Mouse (Mus musculus) forebrain, embryonic 12.5 days (tissue): ENCODE data around the gene Ap4b1. TPM values are rescaled to one million over a fixed set of nuclear protein-coding genes. Genes with fewer than 3 reads are reported as not detected.
"Not testable (repeated sequence)": the region's sequence is repeated elsewhere in the genome, so short reads cannot be mapped to it uniquely, and the experiment has no call there.

Experiments used
- ATAC-seq: fragments of 200-750 bp; cut with Nextera tagmentation; 2 replicates; pipeline ENCODE4 v1.8.0; 2017; ENCODE audit warnings: moderate TSS enrichment; ENCODE audit not compliant: low FRiP score
- H3K27ac ChIP-seq: fragments of 300-500 bp; sonication (generic); 2 replicates; pipeline ENCODE4 v1.5.1; 2016; ENCODE audit warnings: mild to moderate bottlenecking
- H3K27me3 ChIP-seq: fragments of 300-500 bp; sonication (generic); 2 replicates; pipeline ENCODE4 v1.6.1; 2016; ENCODE audit warnings: mild to moderate bottlenecking
- H3K36me3 ChIP-seq: fragments of 300-500 bp; sonication (generic); replicated peaks from 2 replicates; pipeline ENCODE4 v1.6.1; 2016; ENCODE audit warnings: mild to moderate bottlenecking
- H3K4me1 ChIP-seq: fragments of 300-500 bp; sonication (generic); 2 replicates; pipeline ENCODE4 v1.6.1; 2016
- H3K4me2 ChIP-seq: fragments of 300-500 bp; sonication (generic); 2 replicates; pipeline ENCODE4 v1.6.1; 2016; ENCODE audit warnings: mild to moderate bottlenecking, moderate library complexity
- H3K4me3 ChIP-seq: fragments of 300-500 bp; sonication (generic); replicated peaks from 2 replicates; pipeline ENCODE4 v1.5.1; 2016; ENCODE audit warnings: mild to moderate bottlenecking
- H3K9ac ChIP-seq: fragments of 300-500 bp; sonication (generic); 2 replicates; pipeline ENCODE4 v1.6.1; 2016; ENCODE audit warnings: mild to moderate bottlenecking
- H3K9me3 ChIP-seq: fragments of 300-500 bp; sonication (generic); 2 replicates; pipeline ENCODE4 v1.6.1; 2016
- WGBS: fragments of 180-500 bp; shearing (Covaris S2); methylation state at CpG from one replicate; pipeline ENCODE4 v1.1.7; 2016; 5-methylcytosine and 5-hydroxymethylcytosine counted together
- polyA plus RNA-seq: library from polyadenylated mRNA; unstranded; fragments of >200 nt; fragmentation: Nextera tagmentation; extraction: Ambion mirVana; gene quantifications from 2 replicates; pipeline ENCODE4 v1.2.1, GENCODE M21; 2016

Ap4b1 gene
- polyA plus RNA-seq, 1 experiment from 2014 or later, result 23.9 TPM

DNA sequence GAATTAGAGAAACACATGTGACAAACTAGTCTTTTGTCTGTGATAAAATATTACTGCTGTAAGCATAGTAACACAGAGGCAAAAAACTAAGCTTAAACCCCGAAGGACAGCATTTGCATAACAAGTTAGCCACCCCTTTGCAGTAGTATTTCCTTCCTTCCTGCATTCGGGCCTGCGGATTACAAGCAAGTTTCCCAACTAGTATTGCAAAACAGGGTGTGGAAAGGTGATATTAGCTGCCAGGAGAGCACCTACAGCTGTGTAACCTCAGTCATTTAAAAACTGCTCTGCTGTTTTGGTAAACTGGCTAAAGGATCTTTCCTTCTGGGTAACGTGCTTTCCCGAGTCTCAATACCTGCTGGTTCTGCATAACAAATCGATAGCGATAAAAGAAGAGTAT is 22.1 kb upstream of the Ap4b1 start:
- Histone ChIP-seq H3K4me3 (no peak overlapping the region), H3K4me2 (no peak overlapping the region), H3K9ac (no peak overlapping the region), H3K9me3 (no peaks in the 10 kb centered on the region), H3K36me3 (no peaks in the 10 kb centered on the region), H3K4me1 (peaks cover 26% of the 10 kb centered on the region), H3K27ac (no peak overlapping the region), H3K27me3 (no peaks in the 10 kb centered on the region)
- ATAC-seq, result no peak
- WGBS, result 67% methylated on average over 7 of the region's 7 CpGs

DNA sequence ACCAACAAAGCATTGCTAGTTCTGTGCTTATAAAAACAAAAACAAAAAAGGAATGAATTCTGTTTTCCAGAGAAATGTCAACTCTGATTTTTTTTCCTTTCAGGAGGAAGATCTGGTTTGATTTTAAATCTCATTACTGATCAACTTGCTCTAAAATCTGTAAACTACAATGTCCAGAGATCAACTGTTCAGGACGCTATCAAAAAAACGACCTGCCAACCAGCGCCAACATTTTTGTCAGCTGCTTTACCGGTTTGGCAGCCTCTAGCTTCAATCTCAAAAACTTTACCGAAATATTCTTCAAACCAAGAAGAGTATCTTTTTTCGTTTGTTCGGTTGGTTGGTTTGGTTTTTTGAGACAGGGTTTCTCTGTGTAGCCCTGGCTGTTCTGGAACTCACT is 20.2 kb upstream of the Ap4b1 start:
- peak overlapping the region; percentile 91; the same call in 1 of the 2 replicates for H3K4me2 ChIP-seq
- no peak overlapping the region for H3K4me3 ChIP-seq
- peaks cover 21% of the 10 kb centered on the region for H3K4me1 ChIP-seq
- ATAC-seq, result no peak
- H3K36me3 ChIP-seq, result no peaks in the 10 kb centered on the region
- H3K27me3 ChIP-seq, result peaks cover 3% of the 10 kb centered on the region; the same call in 1 of the 2 replicates
- 84% methylated on average over 7 of the region's 7 CpGs for WGBS
- H3K9me3 ChIP-seq, result no peaks in the 10 kb centered on the region
- H3K9ac ChIP-seq, result no peak overlapping the region
- no peak overlapping the region for H3K27ac ChIP-seq

GRCm38 (mm10) chr3:103789891-103790345 is 19.4 kb upstream of the Ap4b1 start:
- Histone ChIP-seq H3K27ac (peak overlapping the region; percentile 90; the same call in 1 of the 2 replicates), H3K4me1 (peaks cover 21% of the 10 kb centered on the region), H3K9ac (peak overlapping the region; percentile 96), H3K27me3 (peaks cover 3% of the 10 kb centered on the region; the same call in 1 of the 2 replicates), H3K36me3 (no peaks in the 10 kb centered on the region), H3K4me2 (peak overlapping the region; percentile 91), H3K9me3 (no peaks in the 10 kb centered on the region), H3K4me3 (peak overlapping the region; percentile 97)
- WGBS, result 4% methylated on average over 14 of the region's 14 CpGs
- no peak for ATAC-seq

GRCm38 (mm10) chr3:103790346-103791145 is 18.8 kb upstream of the Ap4b1 start:
- ATAC-seq, result peak; percentile 79
- Histone ChIP-seq H3K36me3 (no peaks in the 10 kb centered on the region), H3K9me3 (no peaks in the 10 kb centered on the region), H3K4me2 (peak overlapping the region; percentile 91), H3K27me3 (peaks cover 3% of the 10 kb centered on the region; the same call in 1 of the 2 replicates), H3K9ac (peak overlapping the region; percentile 96), H3K4me3 (peak overlapping the region; percentile 97), H3K4me1 (peaks cover 21% of the 10 kb centered on the region), H3K27ac (peak overlapping the region; percentile 90)
- whole genome bisulfite sequencing, result under 1% methylated on average over 41 of the region's 61 CpGs

GRCm38 (mm10) chr3:103791230-103792110 is 17.9 kb upstream of the Ap4b1 start, which contains the start of gene Hipk1:
Gene Hipk1, minus strand, starts transcription at chr3:103791563.
- H3K9ac ChIP-seq, result peak within 1 kb of the TSS; percentile 96
- H3K4me1 ChIP-seq, result peaks cover 21% of the 10 kb centered on the region
- H3K4me3 ChIP-seq, result peak within 1 kb of the TSS; percentile 97
- WGBS, result 10% methylated on average over 49 of the region's 49 CpGs
- H3K4me2 ChIP-seq, result peak within 1 kb of the TSS; percentile 91
- ATAC-seq, result peak; percentile 97
- peaks cover 3% of the 10 kb centered on the region; the same call in 1 of the 2 replicates for H3K27me3 ChIP-seq
- peak within 1 kb of the TSS; percentile 90 for H3K27ac ChIP-seq
- H3K9me3 ChIP-seq, result no peaks in the 10 kb centered on the region
- H3K36me3 ChIP-seq, result no peaks in the 10 kb centered on the region

GRCm38 (mm10) chr3:103792111-103792406 is 17.3 kb upstream of the Ap4b1 start:
- not testable (repeated sequence) for H3K27ac ChIP-seq, H3K27me3 ChIP-seq, H3K36me3 ChIP-seq, H3K9ac ChIP-seq, H3K9me3 ChIP-seq, ATAC-seq
- peaks cover 21% of the 10 kb centered on the region for H3K4me1 ChIP-seq
- 76% methylated on average over 5 of the region's 5 CpGs for WGBS
- 0 out of 2 replicates have a peak overlapping the region, but pooled peaks have one; percentile 97 for H3K4me3 ChIP-seq
- peak overlapping the region; percentile 91; the same call in 1 of the 2 replicates for H3K4me2 ChIP-seq

DNA sequence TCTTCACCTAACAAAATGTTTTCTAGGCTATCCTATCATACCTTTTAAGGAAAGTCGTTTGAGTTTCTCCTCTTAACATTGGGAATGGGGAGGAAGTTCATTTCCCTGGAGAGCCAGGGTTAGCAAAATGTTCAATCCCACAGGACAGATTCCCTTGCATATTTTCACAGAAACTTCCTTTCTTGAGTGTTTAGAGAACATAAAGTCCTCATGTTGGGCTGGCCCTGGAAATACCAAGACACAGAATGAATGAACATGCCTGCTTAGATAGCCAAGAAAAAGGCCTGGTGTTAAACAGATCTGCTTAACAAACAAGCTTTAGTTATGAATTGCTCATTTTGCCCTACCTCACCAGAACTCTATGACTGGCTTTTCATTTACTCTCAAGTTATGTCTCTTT is 16.8 kb upstream of the Ap4b1 start:
- WGBS, result 71% methylated on average over 1 of the region's 1 CpGs
- H3K4me2 ChIP-seq, result no peak overlapping the region

GRCm38 (mm10) chr3:103796389-103796788 is 12.9 kb upstream of the Ap4b1 start:
- H3K27me3 ChIP-seq, result peaks cover 3% of the 10 kb centered on the region; the same call in 1 of the 2 replicates
- no peak overlapping the region for H3K4me2 ChIP-seq
- H3K9me3 ChIP-seq, result no peaks in the 10 kb centered on the region
- no peak overlapping the region for H3K9ac ChIP-seq
- ATAC-seq, result no peak
- H3K4me3 ChIP-seq, result no peak overlapping the region
- 68% methylated on average over 2 of the region's 2 CpGs for WGBS
- peaks cover 5% of the 10 kb centered on the region for H3K4me1 ChIP-seq
- H3K36me3 ChIP-seq, result no peaks in the 10 kb centered on the region
- no peak overlapping the region for H3K27ac ChIP-seq

More for the DNA sequence above, 16.8 kb upstream of the Ap4b1 start:
- Histone ChIP-seq H3K4me3 (no peak overlapping the region), H3K9ac (no peak overlapping the region), H3K4me1 (peaks cover 21% of the 10 kb centered on the region), H3K9me3 (no peaks in the 10 kb centered on the region), H3K36me3 (no peaks in the 10 kb centered on the region), H3K27me3 (peaks cover 3% of the 10 kb centered on the region; the same call in 1 of the 2 replicates), H3K27ac (no peak overlapping the region)
- no peak for ATAC-seq

DNA sequence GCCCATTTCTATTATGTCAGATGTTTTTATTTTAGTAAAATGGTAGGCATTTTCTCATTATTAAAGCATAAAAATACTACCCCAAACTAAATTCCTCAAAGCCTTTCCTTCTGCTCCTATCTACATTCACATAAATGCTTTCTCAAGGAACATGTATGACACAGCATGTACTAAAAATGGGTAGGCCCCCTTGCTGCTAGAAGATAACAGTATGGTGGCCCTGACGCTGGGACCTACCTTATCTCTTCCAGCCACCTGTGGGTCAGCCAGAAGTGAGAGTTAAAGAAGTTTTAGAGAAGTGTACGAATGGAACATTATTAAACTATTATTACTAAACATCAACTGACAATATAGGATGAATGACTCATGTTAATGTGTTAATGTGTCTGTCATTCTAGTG is 9.8 kb upstream of the Ap4b1 start:
- no peaks in the 10 kb centered on the region for H3K9me3 ChIP-seq
- peaks cover 24% of the 10 kb centered on the region for H3K36me3 ChIP-seq
- no peak overlapping the region for H3K4me2 ChIP-seq
- H3K27ac ChIP-seq, result no peak overlapping the region
- no peak for ATAC-seq
- H3K4me3 ChIP-seq, result no peak overlapping the region
- no peaks in the 10 kb centered on the region for H3K27me3 ChIP-seq
- no peaks in the 10 kb centered on the region for H3K4me1 ChIP-seq
- no peak overlapping the region for H3K9ac ChIP-seq
- WGBS, result 82% methylated on average over 2 of the region's 2 CpGs

DNA sequence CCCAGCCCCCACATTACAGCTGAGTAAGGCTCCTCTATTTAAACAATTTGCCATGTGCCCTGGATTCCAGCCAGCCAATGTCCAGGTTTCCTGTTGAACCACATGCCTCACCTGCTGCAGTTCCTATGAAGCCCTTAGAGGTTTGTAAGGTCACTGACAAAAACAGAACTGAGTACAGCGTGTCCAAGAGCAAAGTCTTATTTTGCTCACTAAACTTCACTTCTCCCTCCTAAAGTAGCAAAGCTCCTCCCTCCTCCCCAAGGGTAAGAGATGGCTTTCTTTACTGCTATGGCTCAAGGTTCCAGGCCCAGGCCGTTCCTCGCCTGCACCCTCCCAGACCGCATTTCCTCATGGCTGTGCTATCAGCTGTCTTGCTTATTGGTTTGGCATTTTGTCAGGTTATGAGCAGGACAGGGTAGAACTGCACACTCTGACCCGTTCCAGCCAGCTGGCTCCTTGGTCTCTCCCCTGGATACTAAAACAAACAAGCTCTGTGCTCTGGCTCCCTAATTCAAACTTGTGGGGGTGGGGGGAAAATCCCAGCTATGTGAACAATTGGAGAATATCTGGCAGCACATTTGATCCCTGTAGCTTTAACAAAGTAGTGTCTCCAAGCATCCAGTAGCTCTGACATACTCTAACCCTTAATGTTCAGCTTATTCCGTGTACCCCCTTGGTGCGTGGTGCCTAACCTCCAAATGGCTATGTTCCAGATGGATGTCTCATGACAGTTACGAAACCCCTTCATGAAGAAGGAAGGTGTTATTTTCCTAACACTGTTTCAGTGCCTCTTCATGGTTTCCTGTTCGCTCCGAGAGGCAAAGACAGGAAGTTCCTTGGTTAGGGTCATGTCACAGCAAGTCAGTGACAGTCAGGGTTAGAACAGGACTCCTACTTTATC is 7.4 kb upstream of the Ap4b1 start:
- 86% methylated on average over 10 of the region's 10 CpGs for WGBS
- Histone ChIP-seq H3K27ac (no peak overlapping the region), H3K36me3 (peaks cover 37% of the 10 kb centered on the region)

DNA sequence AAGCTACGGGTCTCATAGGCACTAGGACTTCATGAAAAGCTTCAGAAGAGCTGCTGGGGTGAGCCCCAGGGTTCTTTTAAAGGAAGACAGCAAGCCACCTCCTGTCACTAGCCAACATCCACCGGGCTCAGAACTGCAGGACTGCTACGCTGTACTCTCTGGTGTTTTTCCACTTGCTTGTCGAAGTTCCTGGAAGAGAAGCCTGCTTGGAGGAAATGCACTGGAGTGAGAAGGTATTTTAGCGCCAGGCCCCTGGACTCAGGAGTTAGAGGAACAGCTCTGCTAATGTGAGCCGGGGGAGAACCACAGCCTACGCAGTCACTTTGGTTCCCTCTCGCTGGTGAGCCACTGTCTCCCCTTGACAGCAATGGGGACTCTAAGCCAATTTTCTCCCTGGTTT is 6.5 kb upstream of the Ap4b1 start:
- H3K27me3 ChIP-seq, result no peaks in the 10 kb centered on the region
- no peak overlapping the region for H3K27ac ChIP-seq
- H3K9ac ChIP-seq, result no peak overlapping the region
- peaks cover 3% of the 10 kb centered on the region for H3K4me1 ChIP-seq
- no peaks in the 10 kb centered on the region for H3K9me3 ChIP-seq
- H3K4me3 ChIP-seq, result no peak overlapping the region
- peaks cover 43% of the 10 kb centered on the region for H3K36me3 ChIP-seq
- no peak overlapping the region for H3K4me2 ChIP-seq
- no peak for ATAC-seq
- 90% methylated on average over 8 of the region's 8 CpGs for WGBS

More for the DNA sequence above, 7.4 kb upstream of the Ap4b1 start:
- no peak overlapping the region for H3K4me2 ChIP-seq
- no peaks in the 10 kb centered on the region for H3K9me3 ChIP-seq
- H3K27me3 ChIP-seq, result no peaks in the 10 kb centered on the region
- no peak overlapping the region for H3K4me3 ChIP-seq
- H3K9ac ChIP-seq, result no peak overlapping the region
- H3K4me1 ChIP-seq, result no peaks in the 10 kb centered on the region
- ATAC-seq, result no peak
